Mouse (Mus musculus): ENCODE results near the gene Upp2. TPM values are rescaled to one million over a fixed set of nuclear protein-coding genes. Genes with fewer than 3 reads are reported as not detected.

Upp2 gene
- total RNA-seq, 1 experiment: 0.67 TPM

GRCm38 (mm10) chr2:58797506-58797905 is 230.4 kb downstream of the Upp2 start:
- no peaks in the 10 kb centered on the region for H3K36me3 ChIP-seq (ENCODE audit: control insufficient read depth, insufficient read depth, low read length, poor library complexity, severe bottlenecking)
- no peak overlapping the region for H3K9ac ChIP-seq (ENCODE audit: insufficient read depth, low read depth, low read length, poor library complexity, severe bottlenecking)
- in situ Hi-C loops (cut with MboI; ENCODE audit: low sequenced_read_pairs in 2 of 2, unreplicated experiment in 2 of 2): no loop called here
- no peak overlapping the region for H3K4me3 ChIP-seq (ENCODE audit: insufficient read depth in 1 of 2, low read depth in 1 of 2, low read length in 2 of 2, poor library complexity in 1 of 2, severe bottlenecking in 1 of 2)
- no peak for DNase-seq (ENCODE audit: low read depth, low spot score)
- H3K9me3 ChIP-seq (ENCODE audit: control insufficient read depth, insufficient read depth, low read depth, low read length): no peaks in the 10 kb centered on the region
- no peaks in the 10 kb centered on the region for H3K4me1 ChIP-seq (ENCODE audit: control insufficient read depth in 2 of 2, insufficient read depth in 2 of 2, low read length in 2 of 2, poor library complexity in 1 of 2)
- no peak overlapping the region for H3K27ac ChIP-seq (ENCODE audit: insufficient read depth, low read depth, low read length, poor library complexity, severe bottlenecking)
- TF ChIP-seq MAFK (IDR thresholded peaks at IDR 0.05; ENCODE audit: insufficient read depth, low read depth, low read length): no peak

GRCm38 (mm10) chr2:58799126-58799525 is 232.0 kb downstream of the Upp2 start:
- in situ Hi-C loops (cut with MboI; ENCODE audit: low sequenced_read_pairs in 2 of 2, unreplicated experiment in 2 of 2): no loop called here
- Histone ChIP-seq H3K4me3 (ENCODE audit: insufficient read depth in 1 of 2, low read depth in 1 of 2, low read length in 2 of 2, poor library complexity in 1 of 2, severe bottlenecking in 1 of 2) (no peak overlapping the region), H3K27ac (ENCODE audit: insufficient read depth, low read depth, low read length, poor library complexity, severe bottlenecking) (no peak overlapping the region), H3K36me3 (ENCODE audit: control insufficient read depth, insufficient read depth, low read length, poor library complexity, severe bottlenecking) (no peaks in the 10 kb centered on the region), H3K9ac (ENCODE audit: insufficient read depth, low read depth, low read length, poor library complexity, severe bottlenecking) (no peak overlapping the region), H3K9me3 (ENCODE audit: control insufficient read depth, insufficient read depth, low read depth, low read length) (no peaks in the 10 kb centered on the region), H3K4me1 (ENCODE audit: control insufficient read depth in 2 of 2, insufficient read depth in 2 of 2, low read length in 2 of 2, poor library complexity in 1 of 2) (no peaks in the 10 kb centered on the region)
- TF ChIP-seq ZC3H11A (IDR thresholded peaks at IDR 0.05; ENCODE audit: borderline replicate concordance, low read depth, low read length) (no peak), CHD2 (IDR thresholded peaks at IDR 0.05; ENCODE audit: low read depth, low read length) (no peak), HCFC1 (IDR thresholded peaks at IDR 0.05; ENCODE audit: borderline replicate concordance, insufficient read depth, low read length) (no peak), ZNF384 (IDR thresholded peaks at IDR 0.05; ENCODE audit: low read depth, low read length) (no peak)
- no peak for DNase-seq (ENCODE audit: low read depth, low spot score)

GRCm38 (mm10) chr2:58799623-58800022 is 232.5 kb downstream of the Upp2 start:
- Histone ChIP-seq H3K9ac (ENCODE audit: insufficient read depth, low read depth, low read length, poor library complexity, severe bottlenecking) (no peak overlapping the region), H3K36me3 (ENCODE audit: control insufficient read depth, insufficient read depth, low read length, poor library complexity, severe bottlenecking) (no peaks in the 10 kb centered on the region), H3K9me3 (ENCODE audit: control insufficient read depth, insufficient read depth, low read depth, low read length) (no peaks in the 10 kb centered on the region), H3K27ac (ENCODE audit: insufficient read depth, low read depth, low read length, poor library complexity, severe bottlenecking) (no peak overlapping the region), H3K4me1 (ENCODE audit: control insufficient read depth in 2 of 2, insufficient read depth in 2 of 2, low read length in 2 of 2, poor library complexity in 1 of 2) (no peaks in the 10 kb centered on the region), H3K4me3 (ENCODE audit: insufficient read depth in 1 of 2, low read depth in 1 of 2, low read length in 2 of 2, poor library complexity in 1 of 2, severe bottlenecking in 1 of 2) (no peak overlapping the region)
- TF ChIP-seq ZC3H11A (IDR thresholded peaks at IDR 0.05; ENCODE audit: borderline replicate concordance, low read depth, low read length) (no peak), ZNF384 (IDR thresholded peaks at IDR 0.05; ENCODE audit: low read depth, low read length) (no peak), HCFC1 (IDR thresholded peaks at IDR 0.05; ENCODE audit: borderline replicate concordance, insufficient read depth, low read length) (no peak), CHD2 (IDR thresholded peaks at IDR 0.05; ENCODE audit: low read depth, low read length) (no peak), MAFK (IDR thresholded peaks at IDR 0.05; ENCODE audit: insufficient read depth, low read depth, low read length) (no peak)
- in situ Hi-C loops (cut with MboI; ENCODE audit: low sequenced_read_pairs in 2 of 2, unreplicated experiment in 2 of 2): no loop called here
- no peak for DNase-seq (ENCODE audit: low read depth, low spot score)

GRCm38 (mm10) chr2:58812941-58813340 is 245.8 kb downstream of the Upp2 start:
- no peaks in the 10 kb centered on the region for H3K9me3 ChIP-seq (ENCODE audit: control insufficient read depth, insufficient read depth, low read depth, low read length)
- DNase-seq (ENCODE audit: low read depth, low spot score): no peak
- no peak overlapping the region for H3K27ac ChIP-seq (ENCODE audit: insufficient read depth, low read depth, low read length, poor library complexity, severe bottlenecking)
- no peak overlapping the region for H3K4me3 ChIP-seq (ENCODE audit: insufficient read depth in 1 of 2, low read depth in 1 of 2, low read length in 2 of 2, poor library complexity in 1 of 2, severe bottlenecking in 1 of 2)
- TF ChIP-seq HCFC1 (IDR thresholded peaks at IDR 0.05; ENCODE audit: borderline replicate concordance, insufficient read depth, low read length) (no peak), CHD2 (IDR thresholded peaks at IDR 0.05; ENCODE audit: low read depth, low read length) (no peak), ZNF384 (IDR thresholded peaks at IDR 0.05; ENCODE audit: low read depth, low read length) (no peak), ZC3H11A (IDR thresholded peaks at IDR 0.05; ENCODE audit: borderline replicate concordance, low read depth, low read length) (no peak)
- no peaks in the 10 kb centered on the region for H3K4me1 ChIP-seq (ENCODE audit: control insufficient read depth in 2 of 2, insufficient read depth in 2 of 2, low read length in 2 of 2, poor library complexity in 1 of 2)
- H3K36me3 ChIP-seq (ENCODE audit: control insufficient read depth, insufficient read depth, low read length, poor library complexity, severe bottlenecking): no peaks in the 10 kb centered on the region
- in situ Hi-C loops (cut with MboI; ENCODE audit: low sequenced_read_pairs in 2 of 2, unreplicated experiment in 2 of 2): no loop called here
- H3K9ac ChIP-seq (ENCODE audit: insufficient read depth, low read depth, low read length, poor library complexity, severe bottlenecking): no peak overlapping the region

- H3K36me3 ChIP-seq (ENCODE audit: control insufficient read depth, insufficient read depth, low read length, poor library complexity, severe bottlenecking): no peaks in the 10 kb centered on the region
- DNase-seq (ENCODE audit: low read depth, low spot score): no peak
- H3K9ac ChIP-seq (ENCODE audit: insufficient read depth, low read depth, low read length, poor library complexity, severe bottlenecking): no peak overlapping the region
- H3K4me1 ChIP-seq (ENCODE audit: control insufficient read depth in 2 of 2, insufficient read depth in 2 of 2, low read length in 2 of 2, poor library complexity in 1 of 2): no peaks in the 10 kb centered on the region
- H3K9me3 ChIP-seq (ENCODE audit: control insufficient read depth, insufficient read depth, low read depth, low read length): no peaks in the 10 kb centered on the region
- H3K27ac ChIP-seq (ENCODE audit: insufficient read depth, low read depth, low read length, poor library complexity, severe bottlenecking): no peak overlapping the region
- in situ Hi-C loops (cut with MboI; ENCODE audit: low sequenced_read_pairs in 2 of 2, unreplicated experiment in 2 of 2): no loop called here
- TF ChIP-seq MAFK (IDR thresholded peaks at IDR 0.05; ENCODE audit: insufficient read depth, low read depth, low read length) (no peak), ZNF384 (IDR thresholded peaks at IDR 0.05; ENCODE audit: low read depth, low read length) (no peak), ZC3H11A (IDR thresholded peaks at IDR 0.05; ENCODE audit: borderline replicate concordance, low read depth, low read length) (no peak), CHD2 (IDR thresholded peaks at IDR 0.05; ENCODE audit: low read depth, low read length) (no peak)
- H3K4me3 ChIP-seq (ENCODE audit: insufficient read depth in 1 of 2, low read depth in 1 of 2, low read length in 2 of 2, poor library complexity in 1 of 2, severe bottlenecking in 1 of 2): no peak overlapping the region
Observed at GRCm38 (mm10) chr2:58828910-58829600, 262.0 kb downstream of the Upp2 start.
